ENCODE assay signal across 8 mouse cellular contexts in genomic region chr4:3067265-3067664, GRCm38 (mm10).
A peak's percentile ranks its signal among the peaks of the same experiment; 100 is the strongest.
DNase-seq lines count a peak whose midpoint lies in the region; ATAC-seq and TF ChIP-seq lines count a peak whose summit lies in the region.

No protein-coding gene starts in this region.

- H3K9ac ChIP-seq in forebrain, embryonic 13.5 days: no peak overlapping the region
- no peak overlapping the region for H3K9ac ChIP-seq in forebrain, postnatal 0 days
- no peak overlapping the region for H3K9ac ChIP-seq in lung, embryonic 15.5 days
- H3K9ac ChIP-seq in lung, postnatal 0 days (replicated peaks; ENCODE audit: low read depth): no peak overlapping the region
- H3K9ac ChIP-seq in heart, postnatal 0 days (replicated peaks; ENCODE audit: low read depth, low read length): no peak overlapping the region
- H3K9ac ChIP-seq in midbrain, postnatal 0 days (replicated peaks; ENCODE audit: low read length, poor library complexity, severe bottlenecking): no peak overlapping the region

- H3K9me3 ChIP-seq in forebrain, embryonic 13.5 days (replicated peaks): peaks cover 94% of the 10 kb centered on the region
- peaks cover 80% of the 10 kb centered on the region for H3K9me3 ChIP-seq in forebrain, postnatal 0 days (ENCODE audit: low read length)
- H3K9me3 ChIP-seq in lung, embryonic 15.5 days: peaks cover 26% of the 10 kb centered on the region
- H3K9me3 ChIP-seq in lung, postnatal 0 days (ENCODE audit: low read length): peaks cover 39% of the 10 kb centered on the region
- H3K9me3 ChIP-seq in heart, postnatal 0 days (replicated peaks; ENCODE audit: control insufficient read depth, low read length): peaks cover 64% of the 10 kb centered on the region
- H3K9me3 ChIP-seq in midbrain, postnatal 0 days (ENCODE audit: low read length): peaks cover 85% of the 10 kb centered on the region

- no peaks in the 10 kb centered on the region for H3K4me1 ChIP-seq in forebrain, embryonic 13.5 days
- H3K4me1 ChIP-seq in forebrain, postnatal 0 days (ENCODE audit: insufficient read depth): no peaks in the 10 kb centered on the region
- H3K4me1 ChIP-seq in lung, embryonic 15.5 days: no peaks in the 10 kb centered on the region
- H3K4me1 ChIP-seq in lung, postnatal 0 days (ENCODE audit: insufficient read depth, low read depth, low read length): no peaks in the 10 kb centered on the region
- H3K4me1 ChIP-seq in heart, postnatal 0 days (ENCODE audit: control insufficient read depth, insufficient read depth): no peaks in the 10 kb centered on the region
- H3K4me1 ChIP-seq in midbrain, postnatal 0 days (ENCODE audit: insufficient read depth, low read length): no peaks in the 10 kb centered on the region

- DNase-seq in forebrain, postnatal 0 days: no peak
- no peak for DNase-seq in lung, postnatal 0 days (ENCODE audit: low spot score)
- no peak for DNase-seq in heart, postnatal 0 days (ENCODE audit: low spot score)
- DNase-seq in midbrain, postnatal 0 days (ENCODE audit: low spot score): no peak
- no peak for DNase-seq in layer of hippocampus, postnatal 36 days
- DNase-seq in right cerebral cortex, postnatal 14 days: no peak

- no peak for TF ChIP-seq EP300 in lung, postnatal 0 days (IDR thresholded peaks at IDR 0.05)
- TF ChIP-seq EP300 in heart, postnatal 0 days (IDR thresholded peaks at IDR 0.05; ENCODE audit: low read depth): no peak

- no peak overlapping the region for H3K4me3 ChIP-seq in forebrain, embryonic 13.5 days
- no peak overlapping the region for H3K4me3 ChIP-seq in forebrain, postnatal 0 days (ENCODE audit: low read depth, low read length)
- no peak overlapping the region for H3K4me3 ChIP-seq in lung, embryonic 15.5 days
- H3K4me3 ChIP-seq in lung, postnatal 0 days (ENCODE audit: low read depth, low read length): no peak overlapping the region
- no peak overlapping the region for H3K4me3 ChIP-seq in heart, postnatal 0 days (ENCODE audit: low read depth, low read length)
- no peak overlapping the region for H3K4me3 ChIP-seq in midbrain, postnatal 0 days (ENCODE audit: low read depth, low read length)

- no peak overlapping the region for H3K27ac ChIP-seq in forebrain, embryonic 13.5 days
- H3K27ac ChIP-seq in forebrain, postnatal 0 days (ENCODE audit: low read depth, low read length): no peak overlapping the region
- no peak overlapping the region for H3K27ac ChIP-seq in lung, embryonic 15.5 days
- H3K27ac ChIP-seq in lung, postnatal 0 days (ENCODE audit: low read length): no peak overlapping the region
- no peak overlapping the region for H3K27ac ChIP-seq in heart, postnatal 0 days (ENCODE audit: low read depth)
- no peak overlapping the region for H3K27ac ChIP-seq in midbrain, postnatal 0 days (ENCODE audit: low read depth, low read length)

- ATAC-seq in forebrain, embryonic 13.5 days: peak; percentile 12; the same call in 1 of the 2 replicates
- no peak for ATAC-seq in forebrain, postnatal 0 days
- peak; percentile 15; the same call in 1 of the 2 replicates for ATAC-seq in lung, embryonic 15.5 days (ENCODE audit: borderline replicate concordance, extremely low read depth, low FRiP score, low TSS enrichment)
- no peak for ATAC-seq in lung, postnatal 0 days
- ATAC-seq in heart, postnatal 0 days (ENCODE audit: insufficient read depth, low read depth): 0 out of 2 replicates have a peak, but pooled peaks have one; percentile 2
- peak; percentile 4; the same call in 1 of the 2 replicates for ATAC-seq in midbrain, postnatal 0 days (ENCODE audit: low FRiP score)

- H3K4me2 ChIP-seq in forebrain, embryonic 13.5 days: no peak overlapping the region
- no peak overlapping the region for H3K4me2 ChIP-seq in forebrain, postnatal 0 days (ENCODE audit: low read depth)
- H3K4me2 ChIP-seq in lung, embryonic 15.5 days: no peak overlapping the region
- H3K4me2 ChIP-seq in lung, postnatal 0 days (replicated peaks; ENCODE audit: low read depth, low read length): no peak overlapping the region
- no peak overlapping the region for H3K4me2 ChIP-seq in heart, postnatal 0 days (ENCODE audit: low read depth, low read length)
- H3K4me2 ChIP-seq in midbrain, postnatal 0 days (ENCODE audit: low read depth, low read length, poor library complexity, severe bottlenecking): no peak overlapping the region

- no peak for TF ChIP-seq CTCF in forebrain, postnatal 0 days (IDR thresholded peaks at IDR 0.05; ENCODE audit: low read depth)
- no peak for TF ChIP-seq CTCF in lung, postnatal 0 days (IDR thresholded peaks at IDR 0.05)
- no peak for TF ChIP-seq CTCF in heart, postnatal 0 days (IDR thresholded peaks at IDR 0.05; ENCODE audit: low read depth)
- no peak for TF ChIP-seq CTCF in midbrain, postnatal 0 days (IDR thresholded peaks at IDR 0.05)

- H3K27me3 ChIP-seq in forebrain, embryonic 13.5 days: no peaks in the 10 kb centered on the region
- H3K27me3 ChIP-seq in forebrain, postnatal 0 days (ENCODE audit: insufficient read depth, low read length): no peaks in the 10 kb centered on the region
- no peaks in the 10 kb centered on the region for H3K27me3 ChIP-seq in lung, embryonic 15.5 days
- H3K27me3 ChIP-seq in lung, postnatal 0 days (replicated peaks; ENCODE audit: insufficient read depth, low read length): no peaks in the 10 kb centered on the region
- no peaks in the 10 kb centered on the region for H3K27me3 ChIP-seq in heart, postnatal 0 days (ENCODE audit: control insufficient read depth, insufficient read depth, low read length)
- no peaks in the 10 kb centered on the region for H3K27me3 ChIP-seq in midbrain, postnatal 0 days (ENCODE audit: insufficient read depth, low read length)

- WGBS in forebrain, embryonic 13.5 days: 51% methylated on average over 2 of the region's 2 CpGs
- WGBS in forebrain, postnatal 0 days: 48% methylated on average over 2 of the region's 2 CpGs
- WGBS in lung, embryonic 15.5 days: 49% methylated on average over 2 of the region's 2 CpGs
- whole genome bisulfite sequencing in lung, postnatal 0 days: 49% methylated on average over 2 of the region's 2 CpGs
- 46% methylated on average over 2 of the region's 2 CpGs for WGBS in heart, postnatal 0 days
- 53% methylated on average over 2 of the region's 2 CpGs for WGBS in midbrain, postnatal 0 days

- no peaks in the 10 kb centered on the region for H3K36me3 ChIP-seq in forebrain, embryonic 13.5 days (ENCODE audit: poor library complexity, severe bottlenecking)
- no peaks in the 10 kb centered on the region for H3K36me3 ChIP-seq in forebrain, postnatal 0 days (ENCODE audit: insufficient read depth)
- no peaks in the 10 kb centered on the region for H3K36me3 ChIP-seq in lung, embryonic 15.5 days
- H3K36me3 ChIP-seq in lung, postnatal 0 days (ENCODE audit: insufficient read depth, low read length): no peaks in the 10 kb centered on the region
- no peaks in the 10 kb centered on the region for H3K36me3 ChIP-seq in heart, postnatal 0 days (replicated peaks; ENCODE audit: control insufficient read depth, insufficient read depth, low read length)
- H3K36me3 ChIP-seq in midbrain, postnatal 0 days (ENCODE audit: insufficient read depth, low read length): no peaks in the 10 kb centered on the region

Comparison
In these comparisons a context has a peak if more than half of its experiments do, and no peak if none do; other contexts are left out.
1. ATAC-seq: peak in forebrain, embryonic 13.5 days (single experiment), lung, embryonic 15.5 days (single experiment), heart, postnatal 0 days (single experiment) and midbrain, postnatal 0 days (single experiment); none in forebrain, postnatal 0 days (single experiment) and lung, postnatal 0 days (single experiment).